Mouse (Mus musculus) midbrain, embryonic 16.5 days (tissue): Measurements from ENCODE around the gene Cdc42bpg. TPM values are rescaled to one million over a fixed set of nuclear protein-coding genes. Genes with fewer than 3 reads are reported as not detected.

Source experiments
- ATAC-seq: fragments of 200-750 bp; cut with Nextera tagmentation; 2 replicates; pipeline ENCODE4 v1.8.0; 2017; ENCODE audit warnings: moderate TSS enrichment
- H3K27ac ChIP-seq: fragments of 300-500 bp; sonication (generic); 2 replicates; pipeline ENCODE4 v1.5.1; 2014; ENCODE audit warnings: mild to moderate bottlenecking, low read length, mixed read lengths
- H3K27me3 ChIP-seq: fragments of 300-500 bp; sonication (generic); 2 replicates; pipeline ENCODE4 v1.6.1; 2014; ENCODE audit warnings: low read depth, low read length, mixed read lengths; ENCODE audit not compliant: control insufficient read depth, insufficient read depth
- H3K36me3 ChIP-seq: fragments of 300-500 bp; sonication (generic); 2 replicates; pipeline ENCODE4 v1.6.1; 2014; ENCODE audit warnings: mild to moderate bottlenecking, low read length, moderate library complexity, mixed read lengths; ENCODE audit not compliant: control insufficient read depth, insufficient read depth
- H3K4me1 ChIP-seq: fragments of 300-500 bp; sonication (generic); 2 replicates; pipeline ENCODE4 v1.6.1; 2014; ENCODE audit warnings: mild to moderate bottlenecking, low read length, mixed read lengths; ENCODE audit not compliant: control insufficient read depth, insufficient read depth
- H3K4me2 ChIP-seq: fragments of 300-500 bp; sonication (generic); 2 replicates; pipeline ENCODE4 v1.6.1; 2014; ENCODE audit warnings: mild to moderate bottlenecking, low read length, mixed read lengths
- H3K4me3 ChIP-seq: fragments of 300-500 bp; sonication (generic); 2 replicates; pipeline ENCODE4 v1.5.1; 2014; ENCODE audit warnings: low read depth, mild to moderate bottlenecking, low read length, moderate library complexity, mixed read lengths
- H3K9ac ChIP-seq: fragments of 300-500 bp; sonication (generic); 2 replicates; pipeline ENCODE4 v1.6.1; 2014; ENCODE audit warnings: low read depth, low read length, mixed read lengths
- H3K9me3 ChIP-seq: fragments of 300-500 bp; sonication (generic); replicated peaks from 2 replicates; pipeline ENCODE4 v1.6.1; 2014; ENCODE audit warnings: mild to moderate bottlenecking, low read length, mixed read lengths; ENCODE audit not compliant: control insufficient read depth, poor library complexity, severe bottlenecking
- WGBS: fragments of 180-500 bp; shearing (Covaris S2); extraction: QIAGEN DNeasy Blood & Tissue Kit; methylation state at CpG from one replicate; pipeline ENCODE4 v1.1.7; 2014; 5-methylcytosine and 5-hydroxymethylcytosine counted together
- polyA plus RNA-seq: library from polyadenylated mRNA; unstranded; fragments of >200 nt; fragmentation: Nextera tagmentation; extraction: Ambion mirVana; gene quantifications from 2 replicates; pipeline ENCODE4 v1.2.1, GENCODE M21; 2015

Cdc42bpg gene
- polyA plus RNA-seq, 1 experiment from 2014 or later, result 0.34 TPM

DNA sequence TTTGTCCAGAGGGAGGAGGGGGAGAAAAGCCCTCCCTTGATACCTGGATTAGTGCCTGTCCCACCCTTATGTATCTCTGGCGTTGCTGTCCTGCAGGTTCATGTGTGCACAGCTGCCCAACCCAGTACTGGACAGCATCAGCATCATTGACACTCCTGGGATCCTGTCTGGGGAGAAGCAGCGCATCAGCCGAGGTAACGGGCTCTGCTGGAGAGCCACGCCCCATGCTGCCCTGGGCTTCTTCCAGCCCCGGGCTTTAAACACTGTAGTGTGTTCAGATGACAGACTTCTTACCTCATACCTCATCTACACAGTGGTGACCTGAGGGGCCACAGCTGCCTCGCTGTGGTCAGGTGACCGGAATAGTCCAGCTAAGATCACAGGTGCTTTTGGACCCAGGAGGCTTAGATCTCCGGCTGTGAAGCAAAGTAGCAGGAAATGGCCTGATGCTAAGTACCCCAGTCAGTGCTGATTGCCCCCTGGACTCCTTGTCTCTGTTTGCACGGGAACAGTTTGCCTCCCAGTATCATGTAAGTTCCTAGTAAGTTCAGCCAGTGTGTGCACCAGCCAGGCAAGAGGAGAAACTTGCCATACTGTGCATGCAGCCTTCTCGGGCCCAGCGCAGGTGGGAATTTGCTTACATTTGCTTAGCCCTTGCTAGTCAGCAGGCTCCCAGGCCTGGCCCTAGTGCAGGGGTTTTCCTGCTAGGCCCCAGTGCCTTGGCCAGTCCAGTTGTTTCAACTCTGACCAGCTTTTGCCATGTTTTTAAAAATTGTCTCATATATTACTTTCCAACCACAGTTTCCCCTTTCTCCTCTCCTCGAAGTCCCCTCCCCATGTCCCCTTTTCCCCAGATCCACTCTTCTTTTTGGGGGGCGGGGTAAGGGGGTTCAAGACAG lies 24.9 kb upstream of the Cdc42bpg start:
- WGBS, result 88% methylated on average over 14 of the region's 14 CpGs
- H3K4me1 ChIP-seq, result peaks cover 24% of the 10 kb centered on the region
- no peak overlapping the region for H3K4me2 ChIP-seq
- no peaks in the 10 kb centered on the region for H3K9me3 ChIP-seq
- no peak overlapping the region for H3K9ac ChIP-seq
- no peaks in the 10 kb centered on the region for H3K27me3 ChIP-seq
- peaks cover 25% of the 10 kb centered on the region for H3K36me3 ChIP-seq
- H3K4me3 ChIP-seq, result no peak overlapping the region
- H3K27ac ChIP-seq, result no peak overlapping the region
- ATAC-seq, result no peak

GRCm38 (mm10) chr19:6283001-6283400 lies 23.3 kb upstream of the Cdc42bpg start:
- Histone ChIP-seq H3K36me3 (peaks cover 25% of the 10 kb centered on the region), H3K4me3 (no peak overlapping the region), H3K9me3 (no peaks in the 10 kb centered on the region), H3K27ac (no peak overlapping the region), H3K4me2 (no peak overlapping the region), H3K4me1 (peaks cover 22% of the 10 kb centered on the region), H3K9ac (no peak overlapping the region), H3K27me3 (no peaks in the 10 kb centered on the region)
- ATAC-seq, result no peak
- 79% methylated on average over 5 of the region's 5 CpGs for WGBS

GRCm38 (mm10) chr19:6284502-6284901 lies 21.8 kb upstream of the Cdc42bpg start:
- Histone ChIP-seq H3K36me3 (peaks cover 27% of the 10 kb centered on the region), H3K4me1 (peaks cover 7% of the 10 kb centered on the region), H3K4me2 (no peak overlapping the region), H3K9me3 (no peaks in the 10 kb centered on the region), H3K9ac (no peak overlapping the region), H3K27ac (no peak overlapping the region), H3K27me3 (no peaks in the 10 kb centered on the region), H3K4me3 (no peak overlapping the region)
- no peak for ATAC-seq
- WGBS, result 91% methylated on average over 12 of the region's 12 CpGs

- Histone ChIP-seq H3K27me3 (no peaks in the 10 kb centered on the region), H3K4me1 (no peaks in the 10 kb centered on the region), H3K27ac (no peak overlapping the region), H3K9ac (no peak overlapping the region), H3K36me3 (peaks cover 33% of the 10 kb centered on the region), H3K9me3 (no peaks in the 10 kb centered on the region), H3K4me3 (no peak overlapping the region), H3K4me2 (no peak overlapping the region)
- no peak for ATAC-seq
- 86% methylated on average over 8 of the region's 8 CpGs for WGBS
These were observed 21.0 kb upstream of the Cdc42bpg start for GRCm38 (mm10) chr19:6285226-6285625.

- peaks cover 34% of the 10 kb centered on the region for H3K36me3 ChIP-seq
- H3K27ac ChIP-seq, result no peak overlapping the region
- H3K4me3 ChIP-seq, result no peak overlapping the region
- no peaks in the 10 kb centered on the region for H3K9me3 ChIP-seq
- 87% methylated on average over 7 of the region's 7 CpGs for WGBS
- no peak overlapping the region for H3K9ac ChIP-seq
- no peaks in the 10 kb centered on the region for H3K4me1 ChIP-seq
- no peak overlapping the region for H3K4me2 ChIP-seq
- ATAC-seq, result no peak
- no peaks in the 10 kb centered on the region for H3K27me3 ChIP-seq
These were observed 20.4 kb upstream of the Cdc42bpg start for GRCm38 (mm10) chr19:6285632-6286433.

DNA sequence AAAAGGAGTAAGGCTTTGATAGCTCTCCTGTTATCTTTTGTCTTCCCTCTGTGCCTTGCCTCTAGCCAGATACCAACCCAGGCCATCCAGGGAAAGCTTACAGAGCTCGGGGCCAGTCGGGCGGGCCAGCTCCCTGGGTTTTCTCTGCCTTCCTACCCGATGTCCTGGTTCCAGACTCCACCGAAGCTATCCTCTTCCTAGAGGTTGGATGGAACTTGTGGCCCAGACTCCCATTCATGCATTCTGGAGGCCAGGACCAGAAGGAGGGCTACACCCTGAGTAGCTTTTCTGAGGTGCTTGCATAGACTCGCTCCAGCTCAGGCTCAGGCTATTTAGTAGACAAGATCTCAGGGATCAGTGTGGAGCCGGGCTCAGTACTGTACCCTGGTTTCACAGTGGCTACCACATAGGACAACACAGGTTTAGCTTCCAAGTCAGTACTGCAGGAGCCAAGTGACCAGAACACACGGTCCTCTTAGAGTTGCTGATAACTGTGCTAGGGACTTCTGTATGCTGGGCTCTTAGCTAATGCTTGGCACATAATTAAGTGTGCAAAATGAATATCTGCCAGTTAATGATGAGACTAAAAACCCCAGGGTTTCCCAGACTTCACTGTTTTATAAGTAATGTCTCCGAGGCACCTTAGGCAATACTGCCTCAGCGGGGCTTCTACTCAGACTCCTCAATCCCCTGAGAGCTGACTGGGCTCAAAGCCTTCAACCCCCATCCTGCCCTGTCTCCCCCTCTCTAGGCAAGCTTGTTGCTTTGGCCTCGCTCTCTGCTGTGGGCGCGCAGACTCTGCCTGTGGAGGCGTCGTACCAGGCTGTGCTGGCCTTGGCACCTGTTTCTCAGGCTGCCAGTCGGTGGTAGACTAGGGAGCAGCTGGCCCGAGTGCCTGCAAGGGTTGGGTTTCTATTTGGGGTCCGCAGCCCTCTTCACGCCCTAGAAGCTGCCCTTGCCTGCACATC lies 19.5 kb upstream of the Cdc42bpg start:
- Histone ChIP-seq H3K36me3 (peaks cover 29% of the 10 kb centered on the region), H3K9me3 (no peaks in the 10 kb centered on the region), H3K4me1 (no peaks in the 10 kb centered on the region), H3K4me2 (no peak overlapping the region), H3K4me3 (no peak overlapping the region), H3K9ac (no peak overlapping the region), H3K27me3 (no peaks in the 10 kb centered on the region), H3K27ac (no peak overlapping the region)
- WGBS, result 89% methylated on average over 19 of the region's 19 CpGs
- no peak for ATAC-seq

DNA sequence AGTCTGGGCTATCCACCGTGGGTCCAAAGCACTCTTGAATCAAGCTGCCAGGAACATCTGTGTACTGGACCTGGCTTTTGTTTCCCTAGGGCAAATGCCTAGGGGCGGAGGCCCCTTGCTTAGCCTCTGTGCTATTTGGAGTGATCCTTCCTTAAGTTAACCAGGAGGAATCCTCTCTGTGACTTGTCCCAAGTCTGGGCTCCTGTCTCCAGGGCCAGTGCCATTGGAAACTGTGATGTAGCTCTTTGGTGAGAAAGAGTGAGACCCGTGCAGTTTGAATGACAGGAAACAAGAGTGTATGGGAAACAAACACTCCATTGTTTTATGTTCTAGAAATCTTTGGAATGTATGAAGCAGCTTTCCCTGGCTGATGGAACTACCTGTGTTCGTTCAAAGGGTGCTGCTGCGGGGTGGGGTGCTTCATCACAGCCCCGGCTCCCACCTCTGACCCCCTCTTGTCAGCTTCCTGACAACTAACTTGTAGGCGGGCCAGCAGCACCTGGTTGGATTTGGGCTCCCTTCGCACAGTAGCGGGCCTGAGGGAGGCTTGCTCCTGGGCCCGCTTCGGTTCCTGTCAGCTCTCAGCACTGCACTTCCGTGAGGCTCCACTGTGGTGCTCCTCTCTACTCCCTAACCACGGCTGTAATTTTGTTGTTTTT lies 17.9 kb upstream of the Cdc42bpg start:
- H3K4me1 ChIP-seq, result no peaks in the 10 kb centered on the region
- H3K27ac ChIP-seq, result no peak overlapping the region
- no peak overlapping the region for H3K4me3 ChIP-seq
- H3K9ac ChIP-seq, result no peak overlapping the region
- ATAC-seq, result no peak
- no peak overlapping the region for H3K4me2 ChIP-seq
- peaks cover 20% of the 10 kb centered on the region for H3K36me3 ChIP-seq
- no peaks in the 10 kb centered on the region for H3K27me3 ChIP-seq
- WGBS, result 87% methylated on average over 13 of the region's 13 CpGs
- no peaks in the 10 kb centered on the region for H3K9me3 ChIP-seq

DNA sequence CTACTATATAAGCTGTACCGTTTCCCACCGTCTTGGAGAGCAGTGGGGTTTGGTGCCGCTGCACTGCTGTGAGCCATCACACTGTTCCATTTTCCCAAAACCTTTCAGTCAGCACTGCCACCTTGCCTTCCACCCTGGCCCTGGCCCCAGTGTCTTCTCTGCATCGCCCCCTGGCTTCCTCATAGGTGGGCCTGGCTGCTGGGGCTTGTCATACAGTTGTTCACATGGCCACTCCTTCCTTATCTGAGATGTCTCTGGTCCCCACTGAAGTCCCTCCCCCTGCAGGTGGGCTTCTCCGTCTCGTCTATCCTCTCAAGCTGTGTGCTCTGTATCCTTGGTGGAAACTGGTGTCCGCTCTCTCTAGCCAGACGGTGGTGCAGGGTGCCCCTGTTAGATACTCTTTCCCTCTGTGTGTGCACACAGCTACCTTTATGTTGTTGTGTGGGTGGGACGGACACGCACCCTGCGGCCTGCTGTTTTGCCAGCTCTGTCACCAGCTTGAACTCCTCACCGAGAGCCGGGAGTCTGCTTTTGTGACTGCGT lies 16.5 kb upstream of the Cdc42bpg start:
- Histone ChIP-seq H3K27me3 (no peaks in the 10 kb centered on the region), H3K4me2 (no peak overlapping the region), H3K9ac (no peak overlapping the region), H3K9me3 (no peaks in the 10 kb centered on the region), H3K4me3 (no peak overlapping the region), H3K27ac (no peak overlapping the region), H3K4me1 (no peaks in the 10 kb centered on the region), H3K36me3 (peaks cover 13% of the 10 kb centered on the region)
- ATAC-seq, result no peak
- WGBS, result 92% methylated on average over 14 of the region's 14 CpGs
